ENCODE assay signal across 8 mouse cellular contexts in genomic region chr8:126986495-126986894, GRCm38 (mm10). TPM values are rescaled to one million over a fixed set of nuclear protein-coding genes. Genes with fewer than 3 reads are reported as not detected.
DNase-seq lines count a peak whose midpoint lies in the region; ATAC-seq and TF ChIP-seq lines count a peak whose summit lies in the region.

No protein-coding gene starts in this region.

- H3K9ac ChIP-seq in heart, postnatal 0 days (replicated peaks; ENCODE audit: low read depth, low read length): no peak overlapping the region
- no peak overlapping the region for H3K9ac ChIP-seq in liver, embryonic 15.5 days
- H3K9ac ChIP-seq in neural tube, embryonic 15.5 days (replicated peaks): no peak overlapping the region

- DNase-seq in brain, adult 2 months (ENCODE audit: low read depth, low spot score): peak; percentile 92
- DNase-seq in forebrain, embryonic 10.5 days (ENCODE audit: extremely low spot score, low spot score): peak; percentile 80
- DNase-seq in heart, postnatal 0 days (ENCODE audit: low spot score): peak; percentile 80
- peak; percentile 88 to 91 for DNase-seq in kidney, postnatal 4 days
- DNase-seq in testis, postnatal 10 days (ENCODE audit: low spot score): peak; percentile 86

- H3K27ac ChIP-seq in forebrain, embryonic 10.5 days: no peak overlapping the region
- no peak overlapping the region for H3K27ac ChIP-seq in heart, postnatal 0 days (ENCODE audit: low read depth)
- H3K27ac ChIP-seq in liver, embryonic 15.5 days (replicated peaks): no peak overlapping the region
- H3K27ac ChIP-seq in neural tube, embryonic 15.5 days (replicated peaks): no peak overlapping the region

- peak; percentile 96 for ATAC-seq in CD4-positive, CD25-positive, alpha-beta regulatory T cell, adult 4 months
- ATAC-seq in heart, postnatal 0 days (ENCODE audit: insufficient read depth, low read depth): peak; percentile 67; the same call in 1 of the 2 replicates
- no peak for ATAC-seq in liver, embryonic 15.5 days (ENCODE audit: insufficient read depth)
- ATAC-seq in neural tube, embryonic 15.5 days (ENCODE audit: low FRiP score): no peak

- H3K4me1 ChIP-seq in forebrain, embryonic 10.5 days: 0 out of 2 replicates have a peak, but pooled peaks cover 2% of the 10 kb centered on the region
- H3K4me1 ChIP-seq in heart, postnatal 0 days (ENCODE audit: control insufficient read depth, insufficient read depth): no peaks in the 10 kb centered on the region
- H3K4me1 ChIP-seq in liver, embryonic 15.5 days (replicated peaks): no peaks in the 10 kb centered on the region
- no peaks in the 10 kb centered on the region for H3K4me1 ChIP-seq in neural tube, embryonic 15.5 days

- H3K36me3 ChIP-seq in forebrain, embryonic 10.5 days (replicated peaks): no peaks in the 10 kb centered on the region
- no peaks in the 10 kb centered on the region for H3K36me3 ChIP-seq in heart, postnatal 0 days (replicated peaks; ENCODE audit: control insufficient read depth, insufficient read depth, low read length)
- H3K36me3 ChIP-seq in liver, embryonic 15.5 days (replicated peaks): no peaks in the 10 kb centered on the region
- H3K36me3 ChIP-seq in neural tube, embryonic 15.5 days: no peaks in the 10 kb centered on the region

- 4% methylated on average over 12 of the region's 12 CpGs for WGBS in forebrain, embryonic 10.5 days
- 1% methylated on average over 12 of the region's 12 CpGs for WGBS in heart, postnatal 0 days
- under 1% methylated on average over 12 of the region's 12 CpGs for WGBS in liver, embryonic 15.5 days (ENCODE audit: insufficient replicate concordance)
- WGBS in neural tube, embryonic 15.5 days: 3% methylated on average over 12 of the region's 12 CpGs

- H3K4me3 ChIP-seq in forebrain, embryonic 10.5 days: no peak overlapping the region
- H3K4me3 ChIP-seq in heart, postnatal 0 days (ENCODE audit: low read depth, low read length): no peak overlapping the region
- H3K4me3 ChIP-seq in liver, embryonic 15.5 days (replicated peaks): no peak overlapping the region
- H3K4me3 ChIP-seq in neural tube, embryonic 15.5 days (replicated peaks): no peak overlapping the region

- no peak for TF ChIP-seq EP300 in heart, postnatal 0 days (IDR thresholded peaks at IDR 0.05; ENCODE audit: low read depth)

- peaks cover 4% of the 10 kb centered on the region; the same call in 1 of the 2 replicates for H3K27me3 ChIP-seq in forebrain, embryonic 10.5 days (ENCODE audit: poor library complexity, severe bottlenecking)
- no peaks in the 10 kb centered on the region for H3K27me3 ChIP-seq in heart, postnatal 0 days (ENCODE audit: control insufficient read depth, insufficient read depth, low read length)
- 0 out of 2 replicates have a peak, but pooled peaks cover 5% of the 10 kb centered on the region for H3K27me3 ChIP-seq in liver, embryonic 15.5 days
- H3K27me3 ChIP-seq in neural tube, embryonic 15.5 days (replicated peaks): no peaks in the 10 kb centered on the region

- H3K9me3 ChIP-seq in forebrain, embryonic 10.5 days: no peaks in the 10 kb centered on the region
- no peaks in the 10 kb centered on the region for H3K9me3 ChIP-seq in heart, postnatal 0 days (replicated peaks; ENCODE audit: control insufficient read depth, low read length)
- H3K9me3 ChIP-seq in liver, embryonic 15.5 days (replicated peaks): no peaks in the 10 kb centered on the region
- no peaks in the 10 kb centered on the region for H3K9me3 ChIP-seq in neural tube, embryonic 15.5 days (replicated peaks)

- H3K4me2 ChIP-seq in heart, postnatal 0 days (ENCODE audit: low read depth, low read length): no peak overlapping the region
- H3K4me2 ChIP-seq in liver, embryonic 15.5 days: 0 out of 2 replicates have a peak overlapping the region, but pooled peaks have one; percentile 7
- H3K4me2 ChIP-seq in neural tube, embryonic 15.5 days: peak overlapping the region; percentile 33

- TF ChIP-seq CTCF in heart, postnatal 0 days (IDR thresholded peaks at IDR 0.05; ENCODE audit: low read depth): peak; percentile 100

RNA-seq across cellular contexts. Expression of gene Rbm34, which starts 15.6 kb away (rescaled TPM):
- 10 to 100 TPM; 12.7 to 20.8 TPM for polyA plus RNA-seq in CD4-positive, CD25-positive, alpha-beta regulatory T cell, adult 4 months (2017; shearing (Covaris generic))
- polyA plus RNA-seq in forebrain, embryonic 10.5 days (2016; fragmentation: Nextera tagmentation; extraction: Ambion mirVana): 26.1 and 26.5 TPM in 2 replicates
- total RNA-seq in heart, postnatal 0 days (2014; rRNA removed; ENCODE audit: low replicate concordance): 1.3 and 3.9 TPM in 2 replicates
- 8.0 and 8.8 TPM in 2 replicates for polyA plus RNA-seq in heart, postnatal 0 days (2015; fragmentation: Nextera tagmentation; extraction: Ambion mirVana)
- 9.4 and 10.7 TPM in 2 replicates for polyA plus RNA-seq in liver, embryonic 15.5 days (2015; fragmentation: Nextera tagmentation; extraction: Ambion mirVana)
- 24.1 and 24.7 TPM in 2 replicates for polyA plus RNA-seq in neural tube, embryonic 15.5 days (2015; fragmentation: Nextera tagmentation; extraction: Ambion mirVana)

RNA-seq across cellular contexts. Expression of gene Tomm20, which starts 40.9 kb away (rescaled TPM):
- polyA plus RNA-seq in CD4-positive, CD25-positive, alpha-beta regulatory T cell, adult 4 months (2017; shearing (Covaris generic)): 10 to 100 TPM; 28.5 to 80.4 TPM
- 294 and 298 TPM in 2 replicates for polyA plus RNA-seq in forebrain, embryonic 10.5 days (2016; fragmentation: Nextera tagmentation; extraction: Ambion mirVana)
- 52.6 and 65.3 TPM in 2 replicates for total RNA-seq in heart, postnatal 0 days (2014; rRNA removed; ENCODE audit: low replicate concordance)
- 203 and 213 TPM in 2 replicates for polyA plus RNA-seq in heart, postnatal 0 days (2015; fragmentation: Nextera tagmentation; extraction: Ambion mirVana)
- 106 and 116 TPM in 2 replicates for polyA plus RNA-seq in liver, embryonic 15.5 days (2015; fragmentation: Nextera tagmentation; extraction: Ambion mirVana)
- 225 and 227 TPM in 2 replicates for polyA plus RNA-seq in neural tube, embryonic 15.5 days (2015; fragmentation: Nextera tagmentation; extraction: Ambion mirVana)

Comparison
In these comparisons a context has a peak if more than half of its experiments do, and no peak if none do; other contexts are left out.
1. ATAC-seq: peak in CD4-positive, CD25-positive, alpha-beta regulatory T cell, adult 4 months (single experiment) and heart, postnatal 0 days (single experiment); none in liver, embryonic 15.5 days (single experiment) and neural tube, embryonic 15.5 days (single experiment).
2. Peak in every context shown above with its lines, with median percentiles within 50 percentile points of each other: DNase-seq.